8 mouse cellular contexts compared by ENCODE assay signal in the genomic region with DNA sequence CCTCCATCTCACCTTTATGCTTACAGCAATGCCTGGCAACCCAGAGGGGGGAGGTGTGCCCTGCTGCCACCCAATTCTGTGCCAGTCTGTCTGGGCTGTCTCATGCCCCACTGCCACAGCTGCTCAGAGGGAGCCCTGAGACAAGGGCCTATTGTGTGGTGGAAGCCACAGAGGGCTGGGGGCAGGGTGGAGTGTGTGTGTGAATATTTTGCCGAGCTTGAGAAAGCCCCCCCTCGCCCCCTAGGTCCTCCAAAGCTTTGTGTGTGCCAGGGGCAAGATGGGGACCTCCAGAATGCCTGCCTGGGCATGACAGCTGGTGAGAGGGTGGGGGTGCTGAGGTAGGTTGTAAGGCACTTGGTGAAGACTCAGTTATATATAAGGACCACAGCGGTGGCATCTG. TPM values are rescaled to one million over a fixed set of nuclear protein-coding genes. Genes with fewer than 3 reads are reported as not detected.
DNase-seq lines count a peak whose midpoint lies in the region; ATAC-seq and TF ChIP-seq lines count a peak whose summit lies in the region.

No protein-coding gene starts in this region.

- H3K9me3 ChIP-seq in lung, embryonic 16.5 days (ENCODE audit: control insufficient read depth, low read length), result no peaks in the 10 kb centered on the region
- H3K9me3 ChIP-seq in hindbrain, embryonic 16.5 days (ENCODE audit: control insufficient read depth, low read length), result no peaks in the 10 kb centered on the region
- no peaks in the 10 kb centered on the region for H3K9me3 ChIP-seq in midbrain, postnatal 0 days (ENCODE audit: low read length)

- H3K4me2 ChIP-seq in lung, embryonic 16.5 days (ENCODE audit: low read depth, low read length), result no peak overlapping the region
- no peak overlapping the region for H3K4me2 ChIP-seq in hindbrain, embryonic 16.5 days (ENCODE audit: low read length)
- no peak overlapping the region for H3K4me2 ChIP-seq in midbrain, postnatal 0 days (ENCODE audit: low read depth, low read length, poor library complexity, severe bottlenecking)

- TF ChIP-seq CTCF in gastrocnemius, adult 2 months (IDR thresholded peaks at IDR 0.05), result no peak
- no peak for TF ChIP-seq CTCF in midbrain, postnatal 0 days (IDR thresholded peaks at IDR 0.05)

- ATAC-seq in lung, embryonic 16.5 days (ENCODE audit: low read depth), result 0 out of 2 replicates have a peak, but pooled peaks have one; percentile 3
- ATAC-seq in hindbrain, embryonic 16.5 days, result peak; percentile 76
- ATAC-seq in midbrain, postnatal 0 days (ENCODE audit: low FRiP score), result peak; percentile 64; the same call in 1 of the 2 replicates

- intact Hi-C loops in gastrocnemius, adult 2 months (cut with DNase I), result no loop called here
- intact Hi-C loops in gastrocnemius, postnatal 14 days (cut with DNase I; ENCODE audit: low total_unique reads), result no loop called here

- H3K4me1 ChIP-seq in lung, embryonic 16.5 days (replicated peaks; ENCODE audit: control insufficient read depth, insufficient read depth, low read length), result peaks cover 88% of the 10 kb centered on the region
- peaks cover 59% of the 10 kb centered on the region for H3K4me1 ChIP-seq in hindbrain, embryonic 16.5 days (ENCODE audit: control insufficient read depth, insufficient read depth, low read depth, low read length)
- peaks cover 19% of the 10 kb centered on the region for H3K4me1 ChIP-seq in midbrain, postnatal 0 days (ENCODE audit: insufficient read depth, low read length)

- H3K4me3 ChIP-seq in gastrocnemius, adult 2 months, result no peak overlapping the region
- H3K4me3 ChIP-seq in lung, embryonic 16.5 days (ENCODE audit: low read length), result no peak overlapping the region
- no peak overlapping the region for H3K4me3 ChIP-seq in hindbrain, embryonic 16.5 days (ENCODE audit: low read length)
- no peak overlapping the region for H3K4me3 ChIP-seq in midbrain, postnatal 0 days (ENCODE audit: low read depth, low read length)

- peaks cover 14% of the 10 kb centered on the region for H3K36me3 ChIP-seq in lung, embryonic 16.5 days (ENCODE audit: control insufficient read depth, insufficient read depth, low read length)
- H3K36me3 ChIP-seq in hindbrain, embryonic 16.5 days (ENCODE audit: control insufficient read depth, insufficient read depth, low read length), result no peaks in the 10 kb centered on the region
- H3K36me3 ChIP-seq in midbrain, postnatal 0 days (ENCODE audit: insufficient read depth, low read length), result no peaks in the 10 kb centered on the region

- DNase-seq in gastrocnemius, adult 2 months, result no peak
- no peak for DNase-seq in gastrocnemius, postnatal 14 days
- DNase-seq in lung, postnatal 25 days (ENCODE audit: low spot score), result no peak
- DNase-seq in midbrain, postnatal 0 days (ENCODE audit: low spot score), result peak; percentile 71
- no peak for DNase-seq in embryo, embryonic 9.5 days (ENCODE audit: extremely low spot score)
- no peak for DNase-seq in embryo, embryonic 10.5 days (ENCODE audit: low spot score)

- no peak overlapping the region for H3K9ac ChIP-seq in lung, embryonic 16.5 days (ENCODE audit: low read length)
- H3K9ac ChIP-seq in hindbrain, embryonic 16.5 days (ENCODE audit: low read depth, low read length), result no peak overlapping the region
- H3K9ac ChIP-seq in midbrain, postnatal 0 days (replicated peaks; ENCODE audit: low read length, poor library complexity, severe bottlenecking), result no peak overlapping the region

- WGBS in lung, embryonic 16.5 days, result 51% methylated on average over 3 of the region's 3 CpGs
- 34% methylated on average over 3 of the region's 3 CpGs for WGBS in hindbrain, embryonic 16.5 days
- 53% methylated on average over 3 of the region's 3 CpGs for WGBS in midbrain, postnatal 0 days

- peak overlapping the region; percentile 96 for H3K27ac ChIP-seq in gastrocnemius, adult 2 months
- 0 out of 2 replicates have a peak overlapping the region, but pooled peaks have one; percentile 0 for H3K27ac ChIP-seq in lung, embryonic 16.5 days (ENCODE audit: low read length)
- H3K27ac ChIP-seq in hindbrain, embryonic 16.5 days (ENCODE audit: low read depth, low read length), result peak overlapping the region; percentile 46
- H3K27ac ChIP-seq in midbrain, postnatal 0 days (ENCODE audit: low read depth, low read length), result no peak overlapping the region

- no peaks in the 10 kb centered on the region for H3K27me3 ChIP-seq in lung, embryonic 16.5 days (ENCODE audit: control insufficient read depth, insufficient read depth, low read depth, low read length)
- no peaks in the 10 kb centered on the region for H3K27me3 ChIP-seq in hindbrain, embryonic 16.5 days (replicated peaks; ENCODE audit: control insufficient read depth, insufficient read depth, low read length)
- H3K27me3 ChIP-seq in midbrain, postnatal 0 days (ENCODE audit: insufficient read depth, low read length), result no peaks in the 10 kb centered on the region

RNA-seq across cellular contexts. Expression of a gene that starts 5.7 kb away (rescaled TPM):
- total RNA-seq in gastrocnemius, adult 2 months (2021), result under 1 TPM; 0.36 to 0.78 TPM
- total RNA-seq in gastrocnemius, postnatal 14 days (2021), result 1 to 10 TPM in 1 of 2 experiments, under 1 TPM in 1; 0.66 to 1.1 TPM
- polyA plus RNA-seq in lung, embryonic 16.5 days (2015; fragmentation: Nextera tagmentation; extraction: Ambion mirVana), result 3.1 and 3.7 TPM in 2 replicates
- polyA plus RNA-seq in hindbrain, embryonic 16.5 days (2015; fragmentation: Nextera tagmentation; extraction: Ambion mirVana), result 0.82 and 0.89 TPM in 2 replicates
- not detected in 2 replicates for total RNA-seq in midbrain, postnatal 0 days (2014; rRNA removed)
- 0.39 and 0.71 TPM in 2 replicates for polyA plus RNA-seq in midbrain, postnatal 0 days (2015; fragmentation: Nextera tagmentation; extraction: Ambion mirVana)

RNA-seq across cellular contexts. Expression of a gene that starts 27.2 kb away (rescaled TPM):
- total RNA-seq in gastrocnemius, adult 2 months (2021), result 1 to 10 TPM; 1.1 to 1.3 TPM
- 1 to 10 TPM; 2.7 to 2.9 TPM for total RNA-seq in gastrocnemius, postnatal 14 days (2021)
- 11.4 and 12.5 TPM in 2 replicates for polyA plus RNA-seq in lung, embryonic 16.5 days (2015; fragmentation: Nextera tagmentation; extraction: Ambion mirVana)
- 2.6 and 3.2 TPM in 2 replicates for polyA plus RNA-seq in hindbrain, embryonic 16.5 days (2015; fragmentation: Nextera tagmentation; extraction: Ambion mirVana)
- total RNA-seq in midbrain, postnatal 0 days (2014; rRNA removed), result 4.6 and 4.8 TPM in 2 replicates
- polyA plus RNA-seq in midbrain, postnatal 0 days (2015; fragmentation: Nextera tagmentation; extraction: Ambion mirVana), result 2.0 and 2.8 TPM in 2 replicates

RNA-seq across cellular contexts. Expression of a gene that starts 40.8 kb away (rescaled TPM):
- 10 to 100 TPM; 18.7 to 24.3 TPM for total RNA-seq in gastrocnemius, adult 2 months (2021)
- 10 to 100 TPM; 25.7 to 33.6 TPM for total RNA-seq in gastrocnemius, postnatal 14 days (2021)
- polyA plus RNA-seq in lung, embryonic 16.5 days (2015; fragmentation: Nextera tagmentation; extraction: Ambion mirVana), result 16.9 and 19.5 TPM in 2 replicates
- polyA plus RNA-seq in hindbrain, embryonic 16.5 days (2015; fragmentation: Nextera tagmentation; extraction: Ambion mirVana), result 12.4 and 15.5 TPM in 2 replicates
- total RNA-seq in midbrain, postnatal 0 days (2014; rRNA removed), result 87.2 and 102 TPM in 2 replicates
- 13.7 and 13.8 TPM in 2 replicates for polyA plus RNA-seq in midbrain, postnatal 0 days (2015; fragmentation: Nextera tagmentation; extraction: Ambion mirVana)

RNA-seq across cellular contexts. Expression of a gene that starts 42.4 kb away (rescaled TPM):
- 10 to 100 TPM; 45.6 to 57.5 TPM for total RNA-seq in gastrocnemius, adult 2 months (2021)
- total RNA-seq in gastrocnemius, postnatal 14 days (2021), result 10 to 100 TPM; 26.0 to 36.2 TPM
- polyA plus RNA-seq in lung, embryonic 16.5 days (2015; fragmentation: Nextera tagmentation; extraction: Ambion mirVana), result 54.7 and 58.8 TPM in 2 replicates
- 66.8 and 71.2 TPM in 2 replicates for polyA plus RNA-seq in hindbrain, embryonic 16.5 days (2015; fragmentation: Nextera tagmentation; extraction: Ambion mirVana)
- 88.5 and 99.5 TPM in 2 replicates for total RNA-seq in midbrain, postnatal 0 days (2014; rRNA removed)
- 74.2 and 75.0 TPM in 2 replicates for polyA plus RNA-seq in midbrain, postnatal 0 days (2015; fragmentation: Nextera tagmentation; extraction: Ambion mirVana)

Comparison
In these comparisons a context has a peak if more than half of its experiments do, and no peak if none do; other contexts are left out.
1. ATAC-seq: peak in every context shown above with its lines; median percentile 76 in hindbrain, embryonic 16.5 days; 64 in midbrain, postnatal 0 days; 3 in lung, embryonic 16.5 days.